In genomic region chr11:119678427-119678826, GRCm38 (mm10) we compare ENCODE assay signal across 29 mouse cellular contexts.
DNase-seq lines count a peak whose midpoint lies in the region; ATAC-seq and TF ChIP-seq lines count a peak whose summit lies in the region.
"Had no signal": no experiment of that assay in that cellular context is flagged by ENCODE, and none has a peak within 500 bp of the region (broad histone marks: within the 10 kb centered on the region; RNA-seq: fewer than 3 reads in every experiment).

No protein-coding gene starts in this region.

- H3K36me3 ChIP-seq in macrophage (ENCODE audit: inconsistent target) = no peaks in the 10 kb centered on the region
- H3K36me3 ChIP-seq: midbrain, embryonic 15.5 days; neural tube, embryonic 12.5 days; stomach, embryonic 15.5 days had no signal

- H3K79me2 ChIP-seq in macrophage (ENCODE audit: inconsistent target) = peaks cover 89% of the 10 kb centered on the region

- intact Hi-C loops in left cerebral cortex, postnatal 25 days (cut with DNase I) = no loop called here
- intact Hi-C loops in left cerebral cortex, adult 2 months (cut with DNase I) = no loop called here

- no peak overlapping the region for H3K27ac ChIP-seq in left cerebral cortex, adult 2 months
- H3K27ac ChIP-seq in macrophage = peak overlapping the region; percentile 62
- H3K27ac ChIP-seq: heart, embryonic 13.5 days; hindbrain, postnatal 0 days; limb, embryonic 15.5 days; liver, embryonic 14.5 days; midbrain, embryonic 15.5 days; neural tube, embryonic 12.5 days; stomach, embryonic 15.5 days had no signal

- WGBS in macrophage (ENCODE audit: missing documents) = 92% methylated on average over 5 of the region's 5 CpGs

- no peak overlapping the region for H3K4me3 ChIP-seq in left cerebral cortex, adult 2 months
- H3K4me3 ChIP-seq in macrophage (ENCODE audit: inconsistent target) = no peak overlapping the region
- H3K4me3 ChIP-seq: heart, embryonic 13.5 days; limb, embryonic 15.5 days; midbrain, embryonic 15.5 days; neural tube, embryonic 12.5 days; stomach, embryonic 15.5 days had no signal

- TF ChIP-seq CTCF in left cerebral cortex, adult 2 months (IDR thresholded peaks at IDR 0.05) = no peak
- no peak for TF ChIP-seq CTCF in brain, embryonic 14.5 days (IDR thresholded peaks at IDR 0.05; ENCODE audit: borderline replicate concordance, extremely low read depth, insufficient read depth, insufficient read length)

- no peak for TF ChIP-seq POLR2A in brain, embryonic 14.5 days (IDR thresholded peaks at IDR 0.05; ENCODE audit: borderline replicate concordance, extremely low read depth, insufficient read depth, insufficient read length, poor library complexity, severe bottlenecking)

- peak; percentile 78; the same call in 1 of the 2 replicates for ATAC-seq in frontal cortex, adult (ENCODE audit: low TSS enrichment)
- ATAC-seq in erythroblast, adult 5-6 weeks (replicated peaks; ENCODE audit: low FRiP score, poor library complexity, severe bottlenecking) = no peak
- ATAC-seq: hindbrain, postnatal 0 days; intestine, embryonic 16.5 days; midbrain, embryonic 15.5 days; Patski had no signal

- DNase-seq in frontal cortex, postnatal 25 days (ENCODE audit: low spot score in 2 of 2) = no peak
- DNase-seq in left cerebral cortex, postnatal 25 days (ENCODE audit: low spot score in 2 of 2) = peak; percentile 36 to 75
- DNase-seq in left cerebral cortex, adult 2 months (ENCODE audit: extremely low spot score in 1 of 2, low spot score in 2 of 2) = no peak
- peak; percentile 62 for DNase-seq in brain, embryonic 14.5 days (ENCODE audit: low read depth)
- DNase-seq in ovary, postnatal 14 days (ENCODE audit: low spot score) = no peak
- DNase-seq: adrenal gland, postnatal 36 days; cerebellum, adult 11-12 months; cerebellum, postnatal 14 days; gastrocnemius, postnatal 10 days; heart, adult 18-20 months; heart, postnatal 14 days; kidney, adult 9 months; kidney, postnatal 14 days; lung, embryonic 14.5 days; lung, postnatal 36 days; retina, postnatal 1 day; thymus, adult 2 months had no signal

Comparison
In these comparisons a context has a peak if more than half of its experiments do, and no peak if none do; other contexts are left out.
1. DNase-seq: peak in left cerebral cortex, postnatal 25 days (2 of 2) and brain, embryonic 14.5 days (single experiment); none in frontal cortex, postnatal 25 days (0 of 2), left cerebral cortex, adult 2 months (0 of 2) and ovary, postnatal 14 days (single experiment).